Mouse (Mus musculus) embryonic fibroblast, embryonic 13.5 days (primary cell): ENCODE results near the gene Ckb.
A peak's percentile ranks its signal among the peaks of the same experiment; 100 is the strongest.

ENCODE experiments used
- CTCF ChIP-seq: IDR thresholded peaks from 2 replicates; pipeline ENCODE4 v1.5.1; 2011; ENCODE audit warnings: mild to moderate bottlenecking, control low read depth, low read length, moderate library complexity, borderline replicate concordance; ENCODE audit not compliant: insufficient read depth
- POLR2A ChIP-seq: IDR thresholded peaks from 2 replicates; pipeline ENCODE4 v1.6.1; 2011; ENCODE audit warnings: low read depth, mild to moderate bottlenecking, control low read depth, low read length, moderate library complexity

- no peak for TF ChIP-seq CTCF
- peak; percentile 85 for TF ChIP-seq POLR2A
These were observed 5.9 kb upstream of the Ckb start, which contains the start of gene Trmt61a for GRCm38 (mm10) chr12:111677882-111678669.
